Mouse (Mus musculus) B cell, adult 2 months (primary cell): ENCODE data around the gene Ppm1h.
A peak's percentile ranks its signal among the peaks of the same experiment; 100 is the strongest.

Source experiments
- DNase-seq, 2 experiments: peaks; one replicate each; pipeline ENCODE4 v3.0.0; 2022

Gene Ppm1h

DNA sequence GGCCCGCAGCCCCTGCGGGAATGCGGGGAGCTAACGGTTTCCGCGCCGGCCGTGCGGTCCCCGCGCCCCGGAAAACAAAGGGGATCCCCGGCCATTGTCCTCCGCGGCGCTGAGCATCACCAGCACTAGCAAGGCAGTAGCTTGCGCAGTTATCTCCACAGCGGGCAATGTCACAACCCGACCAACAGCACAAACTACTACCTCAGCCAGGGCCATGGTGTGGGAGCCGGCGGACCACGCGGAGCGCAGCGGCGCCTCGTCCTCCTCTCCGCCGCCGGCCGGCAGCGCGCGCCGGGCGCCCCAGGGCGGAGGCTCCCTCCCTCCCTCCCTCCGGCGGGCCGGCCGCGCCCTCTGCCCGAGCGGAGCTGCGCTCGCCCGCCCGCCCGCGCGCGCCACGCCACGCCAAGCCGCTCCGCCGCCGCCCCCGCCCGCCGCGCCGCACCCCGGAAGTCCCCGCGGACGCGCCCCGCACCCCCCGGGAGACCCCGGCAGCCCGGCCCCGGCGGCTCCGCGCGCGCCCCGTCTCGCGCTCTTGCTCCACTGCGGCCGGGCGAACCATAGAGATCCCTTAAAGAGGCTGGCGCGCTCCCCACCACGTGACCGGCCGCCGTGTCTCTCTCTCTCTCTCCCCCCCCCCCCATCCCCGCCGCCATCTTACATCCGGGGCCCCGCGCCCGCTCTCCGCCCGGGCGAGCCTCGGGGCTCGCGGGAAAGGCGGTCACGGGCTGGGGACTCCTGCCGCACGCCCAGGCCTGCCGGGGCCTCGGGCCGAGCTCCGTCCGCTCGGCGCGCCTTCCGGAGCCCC lies 307.2 kb downstream of the Ppm1h start:
- peak; percentile 82 to 88 for DNase-seq

DNA sequence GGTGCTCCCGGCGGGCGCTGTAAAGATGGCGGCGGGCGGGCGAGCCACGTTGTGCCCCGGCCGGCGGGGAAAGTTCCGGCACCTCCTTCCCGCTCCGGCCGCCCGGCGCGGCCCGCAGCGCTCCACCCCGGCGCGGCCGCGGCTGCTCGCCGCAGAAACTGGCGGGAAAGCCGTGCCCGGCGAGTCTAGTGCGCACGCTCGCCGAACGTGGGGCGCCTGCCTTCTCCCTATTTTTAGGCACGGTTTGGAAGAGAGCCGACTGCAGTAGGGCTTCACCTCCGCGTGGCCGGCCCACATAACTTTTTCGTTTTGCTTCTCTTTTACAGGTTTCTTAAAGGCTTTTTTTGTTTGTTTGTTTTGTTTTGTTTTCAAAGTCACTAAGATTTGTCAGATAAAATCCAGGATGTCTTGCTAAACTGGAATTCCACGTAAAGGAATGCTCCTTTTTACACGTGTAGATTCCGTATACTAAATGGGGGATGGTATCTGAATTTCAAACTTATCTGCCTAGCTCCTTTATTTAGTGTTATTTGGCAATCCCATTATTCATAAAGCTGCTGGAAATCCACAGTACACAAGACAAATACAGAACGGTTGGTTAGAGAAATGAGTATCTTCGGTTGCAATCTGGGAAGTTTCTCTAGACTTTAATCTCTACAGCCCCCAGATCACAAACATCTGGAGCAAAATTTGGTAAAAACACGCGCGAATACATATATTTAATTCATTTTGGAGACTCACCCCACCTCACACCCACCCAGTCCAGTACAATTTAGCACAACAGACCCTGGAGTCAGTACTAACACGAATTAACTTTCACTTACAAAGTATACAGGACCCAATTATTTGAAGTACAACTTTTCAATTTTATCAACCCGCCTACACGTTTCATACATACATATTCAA lies 308.0 kb downstream of the Ppm1h start:
- DNase-seq = peak; percentile 69 to 81

DNA sequence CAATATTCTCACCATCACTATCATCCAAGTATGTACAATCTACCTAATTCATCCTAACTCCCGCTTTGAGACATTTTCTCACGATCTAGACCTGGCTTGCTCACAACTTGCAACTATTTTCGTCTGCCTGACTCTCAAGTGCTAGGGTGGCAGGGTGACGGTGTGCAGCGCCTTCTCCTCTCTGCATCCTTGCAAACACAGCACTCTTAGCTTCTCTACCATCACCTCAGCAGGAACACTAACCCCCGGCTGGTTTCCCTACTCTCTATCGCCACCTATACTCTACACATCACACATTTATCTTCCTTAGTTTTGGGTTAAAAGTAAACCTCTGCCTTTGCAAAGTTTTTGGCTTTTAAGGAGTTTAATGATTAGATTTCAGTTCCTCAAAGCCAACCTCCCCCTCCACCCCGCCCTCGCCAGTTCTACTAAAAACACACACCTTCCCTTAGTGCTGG lies 309.1 kb downstream of the Ppm1h start:
- DNase-seq = peak; percentile 55 to 60

DNA sequence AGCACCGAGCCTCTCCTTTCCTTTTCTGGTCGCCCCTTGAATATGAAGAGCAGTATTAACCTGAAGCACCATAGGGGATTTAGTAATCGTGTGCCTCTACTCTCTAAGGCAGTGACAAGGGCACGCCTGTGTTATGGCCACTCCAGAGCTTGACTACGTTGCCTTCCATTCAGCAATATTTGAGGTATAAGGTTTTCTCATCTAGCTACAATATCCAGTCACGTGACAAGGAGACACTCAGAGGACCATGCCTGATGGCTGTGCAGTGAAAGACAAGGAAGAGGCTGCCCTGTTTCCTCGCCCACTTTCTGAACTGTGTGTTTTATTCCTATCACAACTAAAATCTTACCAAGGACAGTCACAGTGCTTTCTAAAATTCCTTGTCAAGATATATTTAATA lies 309.8 kb downstream of the Ppm1h start:
- no peak for DNase-seq

DNA sequence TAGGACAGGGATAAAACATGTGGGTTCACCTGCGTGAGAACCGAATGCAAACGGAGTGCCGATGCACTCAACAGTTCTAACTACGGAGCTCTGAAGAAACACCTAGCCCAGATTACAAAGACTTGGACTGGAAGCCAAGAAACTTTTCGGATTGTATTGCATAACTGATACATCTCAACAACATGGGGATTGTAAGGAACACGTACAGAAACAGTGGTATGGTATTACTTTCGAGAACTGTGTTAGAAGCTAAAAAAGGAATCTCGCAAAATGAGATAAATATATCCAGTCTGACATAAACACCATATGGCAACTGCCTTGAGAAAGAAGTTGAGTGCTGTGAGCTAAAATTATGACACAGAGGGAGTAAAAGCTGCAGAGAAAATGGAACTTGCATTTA lies 311.4 kb downstream of the Ppm1h start:
- DNase-seq = no peak

DNA sequence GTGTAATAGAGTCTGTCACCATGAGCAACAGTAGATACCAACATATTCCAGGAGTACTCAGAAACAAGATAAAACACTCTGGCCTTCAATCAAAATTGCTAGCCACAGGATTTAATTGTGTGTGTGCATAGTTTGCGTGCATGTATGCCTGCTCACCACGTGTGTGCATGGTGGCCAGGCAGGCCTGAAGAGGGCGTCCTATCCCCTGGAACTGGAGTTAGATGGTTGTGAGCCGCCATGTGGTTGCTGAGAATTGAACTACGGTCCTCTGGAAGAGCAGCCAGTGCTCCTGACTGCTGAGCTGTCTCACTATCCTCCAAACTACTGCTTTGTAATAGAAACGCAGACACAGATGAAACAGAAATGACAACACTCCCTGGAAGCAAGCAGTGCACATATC lies 312.0 kb downstream of the Ppm1h start:
- no peak for DNase-seq

DNA sequence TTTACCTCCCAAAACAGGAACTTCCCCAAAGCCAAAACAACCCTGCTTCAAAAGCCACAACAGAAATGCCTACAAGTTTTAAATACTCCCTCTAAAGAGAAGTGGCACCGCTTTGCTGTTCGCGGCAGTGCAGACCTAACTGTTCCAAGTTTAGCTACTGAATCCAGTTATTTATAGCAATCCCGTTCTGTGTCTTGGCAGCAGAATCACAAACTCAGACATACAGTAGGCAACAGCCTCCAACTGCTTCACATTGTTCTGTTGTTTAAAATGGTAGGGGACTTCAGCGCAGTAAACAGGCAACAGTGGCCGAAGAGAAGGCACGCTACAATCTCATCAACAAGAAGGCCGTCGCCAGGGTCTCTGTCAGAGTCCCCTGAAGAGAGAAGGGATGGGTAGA lies 312.5 kb downstream of the Ppm1h start:
- no peak for DNase-seq

DNA sequence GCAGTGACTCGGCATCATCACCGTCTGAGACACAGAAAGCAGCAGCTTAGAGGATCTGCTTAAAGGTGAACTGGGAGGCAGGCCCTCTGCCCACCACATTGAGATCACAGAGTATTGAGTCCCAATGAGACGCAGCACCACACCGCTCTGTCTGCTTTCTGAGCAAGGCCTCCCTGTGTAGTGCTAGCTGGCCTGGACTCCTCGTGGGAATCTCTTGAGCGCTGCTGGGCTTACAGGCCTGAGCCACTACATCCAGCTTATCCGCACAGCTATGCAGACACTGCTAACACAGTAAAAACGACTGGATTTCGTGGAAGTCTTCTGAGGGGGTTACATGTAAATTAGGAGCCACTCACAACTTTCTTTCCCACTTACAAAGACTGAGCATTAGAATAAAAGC lies 313.1 kb downstream of the Ppm1h start:
- no peak for DNase-seq

DNA sequence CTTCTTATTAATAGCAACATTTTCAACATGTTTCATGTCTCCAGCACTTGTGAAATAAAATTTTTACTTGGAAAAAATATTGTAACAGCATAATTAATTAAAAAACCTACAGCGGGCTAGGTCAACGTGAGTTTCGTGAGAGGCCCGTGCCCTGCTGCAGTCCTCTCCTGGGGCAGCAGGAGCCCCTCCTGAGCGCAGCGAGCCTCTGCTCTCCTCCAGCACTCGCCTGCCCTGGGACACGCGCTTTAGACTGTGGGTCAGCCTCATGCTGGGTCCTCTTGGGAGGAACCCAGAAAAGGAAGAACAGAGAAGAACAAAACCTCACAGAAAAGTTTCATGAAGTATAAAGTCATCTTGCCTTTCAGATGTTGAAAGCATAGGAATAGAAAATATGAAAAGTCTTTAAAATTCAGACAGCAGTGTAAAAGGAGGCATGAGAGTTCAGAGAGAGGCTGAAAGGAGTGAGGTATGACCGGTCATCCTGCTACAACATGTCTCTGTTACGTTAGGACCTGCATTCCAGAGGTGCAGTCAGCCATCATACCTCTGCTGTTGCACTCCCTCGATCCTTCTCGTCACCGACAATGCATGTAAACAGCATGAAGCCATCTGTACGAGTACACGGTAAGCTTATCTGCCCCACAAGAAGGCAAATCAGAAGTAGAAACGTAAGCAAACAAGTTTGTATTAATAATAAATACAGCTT lies 316.0 kb downstream of the Ppm1h start:
- DNase-seq = no peak
